Mouse (Mus musculus) myocyte (in vitro differentiated cells): ENCODE results near the gene 1700015G11Rik. TPM values are rescaled to one million over a fixed set of nuclear protein-coding genes. Genes with fewer than 3 reads are reported as not detected.

Experiments
- H3K27me3 ChIP-seq: one replicate; pipeline ENCODE4 v1.6.1; 2011; ENCODE audit not compliant: control insufficient read depth, insufficient read depth, insufficient read length
- H3K36me3 ChIP-seq: one replicate; pipeline ENCODE4 v1.6.1; 2011; ENCODE audit not compliant: control insufficient read depth, insufficient read depth
- H3K4me2 ChIP-seq: one replicate; pipeline ENCODE4 v1.6.1; 2011; ENCODE audit warnings: low read depth, control low read depth
- H3K4me3 ChIP-seq: one replicate; pipeline ENCODE4 v1.5.1; 2011; ENCODE audit warnings: mild to moderate bottlenecking, control low read depth, moderate library complexity
- H3K79me2 ChIP-seq: one replicate; pipeline ENCODE4 v1.6.1; 2011; ENCODE audit not compliant: control insufficient read depth, insufficient read depth
- H3ac ChIP-seq: one replicate; pipeline ENCODE4 v1.6.1; 2011; ENCODE audit not compliant: control insufficient read depth, insufficient read length
- CEBPB ChIP-seq: IDR thresholded peaks from 2 replicates; pipeline ENCODE4 v1.6.1; 2011; ENCODE audit warnings: mild to moderate bottlenecking, moderate library complexity; ENCODE audit not compliant: poor library complexity, insufficient read depth, severe bottlenecking
- E2F4 ChIP-seq: IDR thresholded peaks from one replicate; pipeline ENCODE4 v1.6.1; 2011; ENCODE audit warnings: mild to moderate bottlenecking, control low read depth, moderate library complexity; ENCODE audit not compliant: insufficient read depth
- MAX ChIP-seq: IDR thresholded peaks from one replicate; pipeline ENCODE4 v1.6.1; 2011; ENCODE audit warnings: low read depth, mild to moderate bottlenecking, control low read depth
- MYOD1 ChIP-seq, 3 experiments: IDR thresholded peaks; one replicate each; pipeline ENCODE4 v1.6.1; 2011; ENCODE audit warnings: control low read depth in 2 of 3, low read depth in 2 of 3, mild to moderate bottlenecking in 2 of 3, moderate library complexity in 1 of 3; ENCODE audit not compliant: insufficient read length in 2 of 3, control insufficient read depth in 1 of 3
- MYOG ChIP-seq, 3 experiments: IDR thresholded peaks; one replicate each; pipeline ENCODE4 v1.6.1; 2011; ENCODE audit warnings: control low read depth in 2 of 3, low read depth in 2 of 3, mild to moderate bottlenecking in 2 of 3; ENCODE audit not compliant: insufficient read length in 2 of 3, control insufficient read depth in 1 of 3, insufficient read depth in 1 of 3
- POLR2A ChIP-seq: IDR thresholded peaks from one replicate; pipeline ENCODE4 v1.6.1; 2011; ENCODE audit warnings: low read depth, mild to moderate bottlenecking, control low read depth, moderate library complexity; ENCODE audit not compliant: insufficient read length
- POLR2AphosphoS2 ChIP-seq: IDR thresholded peaks from one replicate; pipeline ENCODE4 v1.6.1; 2011; ENCODE audit warnings: low read depth, control low read depth; ENCODE audit not compliant: insufficient read length
- REST ChIP-seq: IDR thresholded peaks from one replicate; pipeline ENCODE4 v1.6.1; 2011; ENCODE audit warnings: mild to moderate bottlenecking, control low read depth, moderate library complexity; ENCODE audit not compliant: insufficient read depth, insufficient read length
- SRF ChIP-seq: IDR thresholded peaks from one replicate; pipeline ENCODE4 v1.6.1; 2011; ENCODE audit warnings: low read depth; ENCODE audit not compliant: control insufficient read depth, insufficient read length
- TCF12 ChIP-seq: IDR thresholded peaks from one replicate; pipeline ENCODE4 v1.6.1; 2011; ENCODE audit warnings: mild to moderate bottlenecking, control low read depth; ENCODE audit not compliant: poor library complexity, insufficient read depth, severe bottlenecking
- TCF3 ChIP-seq: IDR thresholded peaks from one replicate; pipeline ENCODE4 v1.6.1; 2011; ENCODE audit warnings: low read depth, control low read depth; ENCODE audit not compliant: insufficient read length
- USF1 ChIP-seq: IDR thresholded peaks from one replicate; pipeline ENCODE4 v1.6.1; 2011; ENCODE audit warnings: low read depth, mild to moderate bottlenecking, control low read depth, moderate library complexity
- polyA plus RNA-seq: library from polyadenylated mRNA; unstranded; fragments of >200 nt; fragmentation: generic; extraction: Trizol; gene quantifications from one replicate; pipeline ENCODE4 v1.2.1, GENCODE M21; 2012; ENCODE audit warnings: missing spikeins

The 1700015G11Rik gene
- polyA plus RNA-seq: not detected

DNA sequence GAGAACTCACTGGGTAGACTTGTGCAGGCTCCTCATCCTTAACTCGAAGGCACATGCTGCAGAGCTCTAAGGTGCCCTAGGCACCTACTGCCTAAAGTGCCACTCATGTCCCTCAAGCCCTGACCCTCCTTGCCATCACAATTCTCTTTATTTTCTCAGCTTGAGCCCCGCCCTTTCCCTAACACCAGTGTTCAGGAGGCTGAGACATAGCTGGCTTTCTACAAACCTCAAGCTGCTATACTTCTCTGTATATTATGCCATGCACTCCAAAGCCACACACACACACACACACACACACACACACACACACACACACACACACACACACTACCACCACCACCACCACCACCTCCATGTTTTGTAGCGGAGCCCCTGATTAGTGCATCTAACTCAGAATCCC, at the start of gene 1700015G11Rik:
TSS of gene 1700015G11Rik (minus strand) at position 101 of the 400 bp plus-strand sequence.
- no peaks in the 10 kb centered on the region for H3K79me2 ChIP-seq
- no peaks in the 10 kb centered on the region for H3K27me3 ChIP-seq
- H3K36me3 ChIP-seq: no peaks in the 10 kb centered on the region
- no peak within 1 kb of the TSS for H3K4me2 ChIP-seq
- no peak within 1 kb of the TSS for H3K4me3 ChIP-seq
- TF ChIP-seq USF1 (no peak), SRF (no peak), POLR2AphosphoS2 (no peak), TCF3 (no peak), MAX (no peak), REST (no peak), CEBPB (no peak), MYOG (IDR thresholded peaks at IDR 0.05; ENCODE audit: control insufficient read depth in 1 of 3, insufficient read depth in 1 of 3, insufficient read length in 2 of 3, low read depth in 2 of 3) (no peak), MYOD1 (IDR thresholded peaks at IDR 0.05; ENCODE audit: control insufficient read depth in 1 of 3, insufficient read length in 2 of 3, low read depth in 2 of 3) (no peak), TCF12 (no peak), POLR2A (no peak)
- no peak within 1 kb of the TSS for H3ac ChIP-seq

GRCm38 (mm10) chr7:52056954-52057353, 41.4 kb upstream of the 1700015G11Rik start:
- Histone ChIP-seq H3ac (no peak overlapping the region), H3K4me2 (no peak overlapping the region), H3K4me3 (no peak overlapping the region), H3K27me3 (no peaks in the 10 kb centered on the region), H3K36me3 (no peaks in the 10 kb centered on the region), H3K79me2 (no peaks in the 10 kb centered on the region)
- TF ChIP-seq MYOG (IDR thresholded peaks at IDR 0.05; ENCODE audit: control insufficient read depth in 1 of 3, insufficient read depth in 1 of 3, insufficient read length in 2 of 3, low read depth in 2 of 3) (no peak), USF1 (no peak), REST (no peak), TCF12 (no peak), E2F4 (no peak), CEBPB (no peak), MYOD1 (IDR thresholded peaks at IDR 0.05; ENCODE audit: control insufficient read depth in 1 of 3, insufficient read length in 2 of 3, low read depth in 2 of 3) (no peak), MAX (no peak), POLR2AphosphoS2 (no peak), SRF (no peak), TCF3 (no peak), POLR2A (no peak)

DNA sequence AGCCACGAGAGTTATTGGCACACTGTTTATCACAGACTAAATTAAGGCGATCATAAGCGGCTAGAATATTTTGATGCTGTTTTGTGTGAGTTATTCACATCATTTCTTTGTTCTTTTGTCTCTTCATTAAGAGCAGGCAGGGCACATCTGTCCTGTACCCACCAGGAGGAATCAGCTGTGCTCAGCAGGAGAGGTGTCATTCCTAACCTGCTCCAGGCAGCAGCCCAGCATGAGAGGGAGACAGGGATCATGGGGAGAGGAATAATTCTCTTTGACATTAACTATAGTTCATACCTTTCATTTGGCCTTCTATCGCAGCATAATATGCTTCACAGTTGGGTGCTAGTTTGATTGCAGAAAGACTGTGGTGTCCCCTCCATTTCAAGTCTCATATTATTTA, 40.7 kb upstream of the 1700015G11Rik start:
- no peak for TF ChIP-seq E2F4
- TF ChIP-seq CEBPB: no peak
- no peak for TF ChIP-seq POLR2AphosphoS2
- TF ChIP-seq TCF3: no peak
- no peak for TF ChIP-seq USF1
- no peak for TF ChIP-seq REST
- no peak for TF ChIP-seq MAX
- TF ChIP-seq MYOG (IDR thresholded peaks at IDR 0.05; ENCODE audit: control insufficient read depth in 1 of 3, insufficient read depth in 1 of 3, insufficient read length in 2 of 3, low read depth in 2 of 3): no peak
- no peak for TF ChIP-seq POLR2A
- TF ChIP-seq TCF12: no peak
- no peak for TF ChIP-seq SRF
- no peak for TF ChIP-seq MYOD1 (IDR thresholded peaks at IDR 0.05; ENCODE audit: control insufficient read depth in 1 of 3, insufficient read length in 2 of 3, low read depth in 2 of 3)
- Histone ChIP-seq H3K79me2 (no peaks in the 10 kb centered on the region), H3K4me3 (no peak overlapping the region), H3K4me2 (no peak overlapping the region), H3K36me3 (no peaks in the 10 kb centered on the region), H3K27me3 (no peaks in the 10 kb centered on the region), H3ac (no peak overlapping the region)

GRCm38 (mm10) chr7:52055831-52056230, 40.3 kb upstream of the 1700015G11Rik start:
- H3K79me2 ChIP-seq: no peaks in the 10 kb centered on the region
- H3K4me2 ChIP-seq: no peak overlapping the region
- TF ChIP-seq MYOD1 (IDR thresholded peaks at IDR 0.05; ENCODE audit: control insufficient read depth in 1 of 3, insufficient read length in 2 of 3, low read depth in 2 of 3): no peak
- no peak for TF ChIP-seq REST
- TF ChIP-seq USF1: no peak
- no peak for TF ChIP-seq SRF
- TF ChIP-seq CEBPB: no peak
- TF ChIP-seq POLR2AphosphoS2: no peak
- no peak for TF ChIP-seq MAX
- TF ChIP-seq TCF12: no peak
- H3K36me3 ChIP-seq: no peaks in the 10 kb centered on the region
- H3K27me3 ChIP-seq: no peaks in the 10 kb centered on the region
- H3ac ChIP-seq: no peak overlapping the region
- H3K4me3 ChIP-seq: no peak overlapping the region
